Mouse (Mus musculus) gastrocnemius, adult 2 months (tissue): ENCODE data around the gene Slc17a5. TPM values are rescaled to one million over a fixed set of nuclear protein-coding genes. Genes with fewer than 3 reads are reported as not detected.
"Not testable (repeated sequence)": the region's sequence is repeated elsewhere in the genome, so short reads cannot be mapped to it uniquely, and the experiment has no call there.

ENCODE experiments used
- DNase-seq: peaks from one replicate; pipeline ENCODE4 v3.0.0; 2022
- H3K27ac ChIP-seq: fragments of 200-600 bp; 2 replicates; pipeline ENCODE4 v1.8.1; 2022; ENCODE audit warnings: mild to moderate bottlenecking
- H3K4me3 ChIP-seq: fragments of 200-600 bp; 2 replicates; pipeline ENCODE4 v1.8.1; 2022; ENCODE audit warnings: mild to moderate bottlenecking, moderate library complexity
- CTCF ChIP-seq: fragments of 200-600 bp; IDR thresholded peaks from 2 replicates; pipeline ENCODE4 v1.8.1; 2022; ENCODE audit warnings: antibody characterized with exemption, mild to moderate bottlenecking, moderate library complexity
- intact Hi-C: fragments of 180-260 bp; cut with DNase I; formaldehyde crosslinking; loops from one replicate; pipeline ENCODE4 v1.15.1; 2025
- total RNA-seq, 2 experiments: library from RNA; stranded (reverse); gene quantifications; 2 replicates each; pipeline ENCODE4 v1.2.3; 2021

Gene Slc17a5
- total RNA-seq, 2 experiments from 2014 or later: 2.7 to 2.8 TPM

- Histone ChIP-seq H3K4me3 (no peak overlapping the region), H3K27ac (no peak overlapping the region)
- intact Hi-C loops: no loop called here
- no peak for DNase-seq
- no peak for TF ChIP-seq CTCF
Measured at GRCm38 (mm10) chr9:78506002-78506721, 81.7 kb downstream of the Slc17a5 start.

GRCm38 (mm10) chr9:78505223-78505622 lies 82.6 kb downstream of the Slc17a5 start:
- Histone ChIP-seq H3K4me3 (no peak overlapping the region), H3K27ac (no peak overlapping the region)
- TF ChIP-seq CTCF: no peak
- no peak for DNase-seq
- intact Hi-C loops: no loop called here

- Histone ChIP-seq H3K27ac (no peak overlapping the region), H3K4me3 (no peak overlapping the region)
- no peak for TF ChIP-seq CTCF
- intact Hi-C loops: no loop called here
- no peak for DNase-seq
Measured at GRCm38 (mm10) chr9:78504679-78505078, 83.2 kb downstream of the Slc17a5 start.

GRCm38 (mm10) chr9:78504133-78504532 lies 83.7 kb downstream of the Slc17a5 start:
- intact Hi-C loops: no loop called here
- TF ChIP-seq CTCF: no peak
- no peak overlapping the region for H3K27ac ChIP-seq
- no peak for DNase-seq
- H3K4me3 ChIP-seq: no peak overlapping the region

- TF ChIP-seq CTCF: no peak
- H3K27ac ChIP-seq: no peak overlapping the region
- no peak for DNase-seq
- H3K4me3 ChIP-seq: no peak overlapping the region
- intact Hi-C loops: no loop called here
Measured at GRCm38 (mm10) chr9:78503223-78504079, 84.4 kb downstream of the Slc17a5 start.

GRCm38 (mm10) chr9:78501284-78501683 lies 86.6 kb downstream of the Slc17a5 start:
- no peak overlapping the region for H3K4me3 ChIP-seq
- no peak for DNase-seq
- no peak overlapping the region for H3K27ac ChIP-seq
- intact Hi-C loops: no loop called here
- TF ChIP-seq CTCF: no peak

GRCm38 (mm10) chr9:78500386-78500785 lies 87.5 kb downstream of the Slc17a5 start:
- H3K27ac ChIP-seq: no peak overlapping the region

GRCm38 (mm10) chr9:78493171-78493570 lies 94.7 kb downstream of the Slc17a5 start:
- no peak for DNase-seq
- TF ChIP-seq CTCF: no peak
- intact Hi-C loops: no loop called here
- H3K4me3 ChIP-seq: no peak overlapping the region
- no peak overlapping the region for H3K27ac ChIP-seq

More at GRCm38 (mm10) chr9:78500386-78500785, 87.5 kb downstream of the Slc17a5 start:
- intact Hi-C loops: no loop called here
- H3K4me3 ChIP-seq: no peak overlapping the region
- TF ChIP-seq CTCF: no peak
- no peak for DNase-seq

- Histone ChIP-seq H3K27ac (no peak overlapping the region), H3K4me3 (no peak overlapping the region)
- TF ChIP-seq CTCF: no peak
- DNase-seq: no peak
- intact Hi-C loops: no loop called here
Measured at GRCm38 (mm10) chr9:78492254-78492653, 95.6 kb downstream of the Slc17a5 start.

- no peak for TF ChIP-seq CTCF
Measured at GRCm38 (mm10) chr9:78491169-78491568, 96.7 kb downstream of the Slc17a5 start.

GRCm38 (mm10) chr9:78488890-78489420 lies 98.9 kb downstream of the Slc17a5 start, which contains the start of gene Eef1a1:
Gene Eef1a1 (minus strand): TSS chr9:78489151.
- no peak for TF ChIP-seq CTCF
- peak; percentile 75 for DNase-seq
- intact Hi-C loops: no loop called here
- peak within 1 kb of the TSS; percentile 66 for H3K4me3 ChIP-seq
- peak within 1 kb of the TSS; percentile 84 for H3K27ac ChIP-seq

More at GRCm38 (mm10) chr9:78491169-78491568, 96.7 kb downstream of the Slc17a5 start:
- Histone ChIP-seq H3K27ac (no peak overlapping the region), H3K4me3 (no peak overlapping the region)
- no peak for DNase-seq
- intact Hi-C loops: no loop called here

GRCm38 (mm10) chr9:78488021-78488420 lies 99.8 kb downstream of the Slc17a5 start:
- H3K27ac ChIP-seq, H3K4me3 ChIP-seq, DNase-seq, intact Hi-C loops: not testable (repeated sequence)

Other genes with a start within 250 kb of the Slc17a5 start
- not detected for gene Gsta2, start 232.3 kb downstream of the Slc17a5 start, total RNA-seq
- gene Dppa5a, start 219.9 kb downstream of the Slc17a5 start, total RNA-seq: not detected
- not detected for gene Ooep, start 209.3 kb downstream of the Slc17a5 start, total RNA-seq
- gene Ddx43, start 192.3 kb downstream of the Slc17a5 start, total RNA-seq: not detected
- under 1 TPM; 0.08 to 0.11 TPM for gene Cgas, start 144.8 kb downstream of the Slc17a5 start, total RNA-seq
- 10 to 100 TPM; 19.8 to 22.0 TPM for gene Mto1, start 139.8 kb downstream of the Slc17a5 start, total RNA-seq
- gene Gm17324, start 139.3 kb downstream of the Slc17a5 start, total RNA-seq: not detected
- gene Eef1a1, start 98.9 kb downstream of the Slc17a5 start, total RNA-seq: 100 to 1,000 TPM; 390 to 557 TPM
- gene Cd109, start 27.5 kb upstream of the Slc17a5 start, total RNA-seq: under 1 TPM; 0.28 to 0.81 TPM